In genomic region chr13:108265394-108265793, GRCm38 (mm10) we compare ENCODE assay signal across 17 mouse cellular contexts.
"Had no signal": no experiment of that assay in that cellular context is flagged by ENCODE, and none has a peak within 500 bp of the region (broad histone marks: within the 10 kb centered on the region; RNA-seq: fewer than 3 reads in every experiment).

No protein-coding gene starts in this region.

- H3K9me3 ChIP-seq: lung, embryonic 15.5 days; midbrain, embryonic 10.5 days; midbrain, embryonic 12.5 days; neural tube, embryonic 12.5 days; stomach, embryonic 15.5 days had no signal

- H3K9ac ChIP-seq: liver, postnatal 0 days; lung, embryonic 15.5 days; midbrain, embryonic 12.5 days; neural tube, embryonic 12.5 days; stomach, embryonic 15.5 days had no signal

- DNase-seq: liver, postnatal 0 days; lung, adult 2 months; lung, postnatal 14 days; lung, postnatal 4 days; midbrain, embryonic 14.5 days; right cerebral cortex, postnatal 14 days; thymus, adult 18-20 months; thymus, postnatal 14 days; thymus, postnatal 36 days had no signal

- H3K27ac ChIP-seq: lung, embryonic 15.5 days; midbrain, embryonic 10.5 days; midbrain, embryonic 12.5 days; neural tube, embryonic 12.5 days; stomach, embryonic 15.5 days; stomach, postnatal 0 days had no signal

- H3K4me3 ChIP-seq: lung, embryonic 15.5 days; midbrain, embryonic 10.5 days; midbrain, embryonic 12.5 days; neural tube, embryonic 12.5 days; stomach, embryonic 15.5 days had no signal

- ATAC-seq: liver, postnatal 0 days; lung, postnatal 0 days; midbrain, embryonic 16.5 days had no signal

- H3K4me1 ChIP-seq: midbrain, embryonic 12.5 days; neural tube, embryonic 12.5 days; stomach, embryonic 15.5 days had no signal

- H3K27me3 ChIP-seq: lung, embryonic 15.5 days; midbrain, embryonic 12.5 days; neural tube, embryonic 12.5 days; stomach, embryonic 15.5 days had no signal

- H3K36me3 ChIP-seq: lung, embryonic 15.5 days; midbrain, embryonic 10.5 days; midbrain, embryonic 12.5 days; neural tube, embryonic 12.5 days; stomach, embryonic 15.5 days had no signal

- H3K4me2 ChIP-seq: lung, embryonic 15.5 days; midbrain, embryonic 12.5 days; neural tube, embryonic 12.5 days; stomach, embryonic 15.5 days had no signal
